Mouse (Mus musculus) urinary bladder, adult 2 months (tissue): ENCODE results near the gene Ntf5. TPM values are rescaled to one million over a fixed set of nuclear protein-coding genes. Genes with fewer than 3 reads are reported as not detected.
A peak's percentile ranks its signal among the peaks of the same experiment; 100 is the strongest.

Experiments used
- DNase-seq: peaks from one replicate; pipeline ENCODE4 v3.0.0; 2022; ENCODE audit warnings: low spot score
- polyA plus RNA-seq: library from polyadenylated mRNA; depleted of rRNA; stranded (reverse); fragments of >200 nt; gene quantifications from 2 replicates; pipeline ENCODE4 v1.2.3, GENCODE M21; 2012

The Ntf5 gene
- polyA plus RNA-seq, 1 experiment, result 4.2 TPM

GRCm38 (mm10) chr7:45435038-45435437, 21.5 kb downstream of the Ntf5 start:
- DNase-seq, result no peak

DNA sequence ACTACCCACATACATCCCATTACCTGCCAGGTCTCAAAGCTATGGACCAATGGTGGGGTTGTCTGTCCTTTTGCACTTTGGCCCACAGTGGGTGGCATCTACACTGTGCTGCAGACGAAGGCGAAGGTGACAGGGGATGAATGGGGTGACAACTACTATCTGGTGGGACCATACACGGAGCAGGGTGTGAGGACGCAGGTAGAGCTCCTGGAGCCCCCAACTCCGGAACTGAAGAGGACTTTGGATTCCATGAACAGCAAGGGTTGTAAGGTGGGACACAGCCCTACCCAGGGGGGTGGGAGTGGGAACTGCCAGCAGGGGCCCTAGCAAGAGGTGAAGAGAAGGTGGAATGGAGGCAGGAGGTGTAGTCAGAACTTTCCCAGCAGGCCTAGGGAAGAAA, 22.9 kb downstream of the Ntf5 start:
- DNase-seq, result no peak

- no peak for DNase-seq
Measured at GRCm38 (mm10) chr7:45437046-45437445, 23.6 kb downstream of the Ntf5 start.

GRCm38 (mm10) chr7:45437521-45438276, 24.2 kb downstream of the Ntf5 start, which contains the start of gene Ruvbl2:
Gene Ruvbl2, minus strand, starts transcription at chr7:45438096.
- no peak for DNase-seq

- DNase-seq, result no peak
Measured at GRCm38 (mm10) chr7:45443526-45444420, 30.3 kb downstream of the Ntf5 start.

DNA sequence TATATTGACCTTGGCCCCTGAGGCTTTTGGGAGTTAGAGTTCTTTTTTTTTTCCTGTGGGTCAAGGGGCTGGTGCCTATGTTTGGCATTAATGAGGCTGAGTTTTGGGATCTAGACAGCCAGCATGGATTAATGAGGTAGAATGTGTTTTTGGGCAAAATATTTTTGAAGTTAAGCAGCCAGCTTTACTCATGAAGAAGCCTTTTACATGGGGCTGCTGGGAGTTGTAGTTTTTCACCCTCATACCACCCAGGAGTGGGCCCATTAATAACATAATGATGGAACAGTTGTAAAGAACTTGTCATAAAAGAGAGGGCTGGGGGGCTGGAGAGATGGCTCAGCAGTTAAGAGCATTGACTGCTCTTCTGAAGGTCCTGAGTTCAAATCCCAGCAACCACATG, 33.1 kb downstream of the Ntf5 start:
- DNase-seq, result no peak

DNA sequence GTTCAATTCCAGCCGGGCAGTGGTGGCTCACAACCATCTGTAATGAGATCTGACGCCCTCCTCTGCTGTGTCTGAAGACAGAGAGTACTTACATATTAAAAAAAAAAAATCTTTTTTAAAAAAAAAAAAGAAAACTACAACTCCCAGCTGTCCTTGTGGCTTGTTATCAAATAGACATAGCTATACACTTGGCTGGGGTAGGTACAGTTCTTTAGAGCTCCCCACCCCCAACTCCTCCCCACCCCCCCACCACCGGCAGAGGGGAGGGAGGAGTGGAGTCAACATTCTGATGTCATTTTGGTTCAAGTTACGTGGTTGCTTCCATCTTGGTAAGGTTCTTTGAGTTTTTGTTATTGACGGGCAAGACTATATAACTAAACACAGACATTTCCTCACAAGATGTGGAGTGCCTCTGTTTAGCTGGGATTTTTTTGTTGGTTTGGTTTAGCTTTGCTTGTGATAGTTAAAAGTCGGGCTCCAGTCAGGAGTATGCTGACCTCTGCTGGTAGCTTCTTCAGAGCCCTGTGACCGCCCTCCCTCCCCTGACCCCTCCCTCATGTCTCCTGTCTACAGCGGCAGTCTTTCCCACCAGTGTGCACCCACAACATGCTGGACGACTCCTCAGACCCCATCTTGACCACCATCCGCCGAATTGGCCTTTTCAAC, 34.0 kb downstream of the Ntf5 start:
- no peak for DNase-seq

DNA sequence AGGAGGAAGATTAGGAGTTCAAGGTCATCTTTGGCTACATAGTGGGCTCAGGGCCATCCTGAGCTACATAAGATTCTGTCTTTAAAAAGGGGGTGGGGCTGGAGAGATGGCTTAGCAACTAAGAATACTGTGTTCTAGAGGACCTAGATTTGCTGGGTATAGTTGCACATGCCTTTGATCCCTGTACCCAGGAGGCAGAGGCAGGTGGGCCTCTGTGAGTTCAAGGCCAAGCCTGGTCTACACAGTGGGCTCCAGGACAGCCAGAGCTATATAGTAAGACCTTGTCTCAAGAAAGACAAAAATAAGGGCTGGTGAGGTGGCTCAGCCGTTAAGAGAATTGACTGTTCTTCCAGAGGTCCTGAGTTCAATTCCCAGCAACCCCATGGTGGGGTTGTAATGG, 36.5 kb downstream of the Ntf5 start:
- DNase-seq, result no peak

DNA sequence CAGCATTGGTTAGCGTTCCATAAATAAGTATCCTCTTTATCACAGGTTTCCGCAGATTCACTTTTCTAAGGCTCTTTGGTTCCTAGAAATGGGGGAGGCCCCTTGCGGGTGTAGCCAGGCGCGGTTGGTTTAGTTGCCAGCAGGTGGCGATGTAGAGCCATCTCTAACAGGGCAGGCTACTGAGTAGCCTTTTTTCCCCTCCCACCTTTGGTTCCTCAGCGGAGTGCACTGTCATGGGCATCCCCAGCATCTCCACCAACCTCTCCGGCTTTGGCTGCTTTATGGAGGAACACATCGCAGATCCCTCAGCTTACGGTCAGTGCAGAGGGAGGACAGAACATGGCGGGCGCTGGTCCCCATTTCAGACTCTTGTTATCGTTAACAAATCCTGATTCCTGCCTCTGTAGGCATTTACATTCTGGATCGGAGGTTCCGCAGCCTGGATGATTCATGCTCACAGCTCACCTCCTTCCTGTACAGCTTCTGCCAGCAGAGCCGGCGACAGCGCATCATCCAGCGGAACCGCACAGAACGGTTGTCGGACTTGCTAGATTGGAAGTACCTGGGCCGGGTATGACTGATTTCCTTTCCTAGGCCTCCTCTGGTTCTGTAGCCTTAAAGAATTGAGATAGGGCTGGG, 38.0 kb downstream of the Ntf5 start:
- no peak for DNase-seq

DNA sequence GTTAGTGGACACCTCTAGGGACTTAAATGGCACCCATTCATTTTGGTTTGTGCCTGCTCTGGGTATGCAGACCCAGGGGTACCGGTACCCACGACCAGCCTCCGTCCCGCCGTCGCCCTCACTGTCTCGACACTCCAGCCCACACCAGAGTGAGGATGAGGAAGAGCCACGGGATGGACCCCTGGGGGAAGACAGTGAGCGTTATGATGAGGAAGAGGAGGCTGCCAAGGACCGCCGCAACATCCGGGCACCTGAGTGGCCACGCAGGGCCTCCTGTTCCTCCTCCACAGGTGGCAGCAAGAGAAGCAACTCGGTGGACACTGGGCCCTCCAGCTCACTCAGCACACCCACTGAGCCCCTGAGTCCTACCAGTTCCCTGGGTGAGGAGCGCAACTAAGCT, 41.5 kb downstream of the Ntf5 start:
- no peak for DNase-seq

- no peak for DNase-seq
Measured at GRCm38 (mm10) chr7:45455932-45456696, 42.6 kb downstream of the Ntf5 start.

DNA sequence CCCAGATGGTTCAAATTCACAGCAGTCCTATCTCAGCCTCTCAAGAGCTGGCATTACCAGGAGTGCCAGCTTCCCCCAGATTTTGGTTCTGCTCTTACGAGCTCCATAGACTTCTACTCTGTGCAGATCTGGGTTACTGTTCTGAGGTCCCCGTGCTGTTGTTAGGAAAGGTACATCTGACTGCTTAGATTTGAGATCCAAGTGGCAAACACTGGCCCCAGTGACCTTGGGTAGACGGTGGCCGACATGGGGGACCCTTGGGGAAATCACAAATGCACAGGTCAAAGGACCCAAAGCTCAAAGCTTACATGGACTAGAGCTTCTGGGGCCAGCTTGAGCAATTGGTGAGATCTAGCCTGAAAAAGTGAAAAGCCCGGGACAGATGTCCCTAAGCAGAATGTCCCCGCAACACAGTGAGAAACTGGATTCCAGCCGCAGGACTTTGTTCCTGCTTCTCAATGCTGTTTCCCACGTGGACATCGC, 43.3 kb downstream of the Ntf5 start:
- no peak for DNase-seq

DNA sequence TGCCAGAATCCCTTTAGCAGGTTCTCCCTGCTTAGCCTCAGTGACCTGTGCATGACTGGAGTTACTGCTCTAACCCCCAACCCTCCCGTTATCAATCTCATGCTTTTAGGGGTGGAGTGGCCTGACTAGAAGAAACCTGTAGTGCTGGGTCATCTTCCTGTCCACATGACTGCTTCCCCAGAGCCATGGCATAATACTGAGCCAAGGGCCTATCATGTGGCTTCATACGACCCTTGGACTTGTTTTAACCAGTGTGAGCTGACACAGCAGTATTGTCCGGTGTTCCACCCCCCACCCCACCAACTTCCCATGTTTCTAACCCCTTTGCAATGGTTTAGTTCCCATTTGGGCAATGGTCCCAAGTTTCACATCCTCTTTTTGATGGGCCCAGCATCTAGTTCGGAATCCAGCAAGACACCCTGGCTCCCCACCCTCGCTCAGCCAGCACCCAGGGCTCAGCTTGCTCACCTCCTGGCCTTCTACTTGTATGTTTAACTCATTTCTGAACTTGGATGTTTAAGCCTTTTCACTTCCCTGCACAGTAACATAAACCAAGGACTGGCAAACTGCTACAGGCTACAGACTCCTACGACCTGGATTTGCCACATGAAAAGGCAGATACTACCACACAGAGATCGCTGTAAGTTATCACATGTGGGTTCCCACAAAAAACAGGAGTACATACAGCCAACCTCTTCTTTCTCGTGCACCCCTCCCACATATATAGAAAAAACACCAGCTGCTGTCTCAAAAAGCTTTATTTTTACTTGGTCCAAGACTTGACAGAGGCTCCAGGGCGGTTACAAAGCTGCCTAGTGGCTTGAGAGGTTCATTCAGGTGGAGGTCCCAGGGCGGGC, 43.9 kb downstream of the Ntf5 start:
- DNase-seq, result no peak

GRCm38 (mm10) chr7:45458748-45459563, 45.5 kb downstream of the Ntf5 start:
- peak; percentile 69 for DNase-seq

DNA sequence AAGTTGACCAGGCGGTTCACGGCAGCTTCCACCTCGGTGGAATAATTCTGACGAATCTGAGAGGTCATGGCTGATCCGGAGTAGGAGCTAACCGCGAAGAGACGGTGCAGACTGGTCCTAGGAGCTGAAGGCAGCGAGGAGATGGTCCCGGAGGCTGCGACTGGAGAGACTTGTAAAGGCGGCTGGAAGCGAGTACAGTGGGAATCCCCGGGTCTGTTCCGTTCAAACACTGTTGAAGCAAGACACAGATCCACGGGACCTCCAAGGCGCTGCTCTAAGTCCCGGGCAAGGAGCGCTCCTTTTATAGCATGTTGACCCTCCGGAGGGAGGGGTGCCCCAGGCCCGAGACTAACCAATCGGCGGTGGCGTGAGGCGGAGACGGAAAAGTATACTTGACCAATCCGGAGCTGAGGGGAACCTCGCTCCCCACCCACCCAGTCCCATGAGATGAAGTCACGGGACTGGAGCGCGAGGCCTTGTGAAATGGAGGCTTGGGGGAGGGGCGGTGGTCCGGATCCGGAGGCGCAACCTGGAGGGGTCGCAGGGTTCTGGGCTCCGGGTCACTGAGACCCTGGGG, 46.2 kb downstream of the Ntf5 start, which contains the start of gene Ftl1:
Gene Ftl1, minus strand, starts transcription at position 321 of the 577 bp plus-strand sequence.
- DNase-seq, result peak; percentile 93

DNA sequence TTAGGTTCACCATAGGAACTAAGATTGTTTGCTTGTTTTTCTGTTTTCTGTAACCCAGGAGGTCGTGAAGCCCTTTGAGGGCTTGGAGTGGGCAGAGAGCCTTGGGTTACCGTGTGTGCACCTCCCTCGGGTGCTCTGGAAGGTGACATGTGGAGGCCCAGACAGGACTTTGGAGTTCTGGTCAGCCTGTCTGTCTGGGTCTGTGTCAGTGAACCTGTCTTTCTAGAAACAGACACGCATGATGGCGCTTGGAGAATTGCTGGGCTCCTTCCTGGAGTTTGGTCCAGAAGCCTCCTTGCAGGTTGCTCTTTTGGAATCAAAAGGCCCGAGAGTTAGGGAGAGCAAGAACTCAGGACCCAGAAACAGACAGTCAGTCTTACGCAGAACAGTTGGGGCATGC, 46.9 kb downstream of the Ntf5 start:
- no peak for DNase-seq

DNA sequence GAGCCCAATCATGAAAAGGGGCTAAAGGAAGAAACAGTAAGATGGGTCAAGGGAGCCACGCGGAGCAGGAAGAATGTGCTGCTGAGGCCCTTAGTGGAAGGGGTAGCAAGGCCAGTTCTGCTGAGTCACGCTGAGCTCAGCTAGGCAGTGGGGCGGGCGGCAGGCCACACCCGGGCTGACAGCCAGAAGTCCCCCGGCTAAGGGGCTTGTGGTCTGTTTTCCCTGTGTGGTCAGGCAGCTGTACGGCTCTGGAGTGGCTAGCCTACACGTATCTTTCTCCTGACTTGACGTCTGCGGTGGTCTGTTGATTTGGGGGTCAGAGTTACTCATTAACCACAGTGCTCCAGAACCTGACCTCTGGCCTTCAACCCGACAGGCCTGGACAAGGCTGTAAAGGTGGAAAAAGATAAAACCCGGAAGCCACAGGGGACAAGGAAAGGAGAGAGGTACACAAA, 47.4 kb downstream of the Ntf5 start:
- peak; percentile 70 for DNase-seq

GRCm38 (mm10) chr7:45461326-45461725, 47.8 kb downstream of the Ntf5 start:
- DNase-seq, result no peak

DNA sequence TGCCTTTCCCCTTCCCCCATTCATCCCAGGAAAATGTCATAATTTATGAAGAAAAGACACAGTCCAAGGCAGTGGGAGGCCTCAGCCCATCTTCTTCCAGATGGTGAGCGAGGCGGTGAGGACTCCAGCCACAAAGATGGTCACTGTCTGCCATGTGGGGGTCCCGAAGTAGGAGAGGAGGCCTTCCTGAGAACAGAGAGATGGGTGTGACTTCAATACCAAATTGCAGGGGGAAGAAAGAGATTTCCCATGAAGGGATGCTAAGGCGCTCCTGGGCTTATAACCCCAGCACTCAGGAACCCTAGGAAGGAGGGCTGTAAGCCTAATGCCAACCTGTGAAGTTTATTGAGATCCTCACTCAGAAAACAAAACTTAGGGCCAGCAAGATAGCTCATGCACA, 48.3 kb downstream of the Ntf5 start:
- no peak for DNase-seq
